Mouse (Mus musculus) liver, embryonic 15.5 days (tissue): ENCODE results near the gene Rpl13a. TPM values are rescaled to one million over a fixed set of nuclear protein-coding genes. Genes with fewer than 3 reads are reported as not detected.
"Not testable (repeated sequence)": the region's sequence is repeated elsewhere in the genome, so short reads cannot be mapped to it uniquely, and the experiment has no call there.

ENCODE experiments used
- ATAC-seq: fragments of 200-750 bp; cut with Nextera tagmentation; 2 replicates; pipeline ENCODE4 v1.8.0; 2017; ENCODE audit warnings: moderate number of reproducible peaks, mild to moderate bottlenecking, moderate library complexity; ENCODE audit not compliant: insufficient read depth
- H3K27ac ChIP-seq: fragments of 300-500 bp; sonication (generic); replicated peaks from 2 replicates; pipeline ENCODE4 v1.5.1; 2015; ENCODE audit warnings: mild to moderate bottlenecking, inconsistent platforms
- H3K27me3 ChIP-seq: fragments of 300-500 bp; sonication (generic); 2 replicates; pipeline ENCODE4 v1.6.1; 2015; ENCODE audit warnings: mild to moderate bottlenecking, inconsistent platforms
- H3K36me3 ChIP-seq: fragments of 300-500 bp; sonication (generic); replicated peaks from 2 replicates; pipeline ENCODE4 v1.6.1; 2015; ENCODE audit warnings: moderate library complexity, mild to moderate bottlenecking, inconsistent platforms
- H3K4me1 ChIP-seq: fragments of 300-500 bp; sonication (generic); replicated peaks from 2 replicates; pipeline ENCODE4 v1.6.1; 2015; ENCODE audit warnings: inconsistent platforms
- H3K4me2 ChIP-seq: fragments of 300-500 bp; sonication (generic); 2 replicates; pipeline ENCODE4 v1.6.1; 2015; ENCODE audit warnings: moderate library complexity, mild to moderate bottlenecking, inconsistent platforms
- H3K4me3 ChIP-seq: fragments of 300-500 bp; sonication (generic); replicated peaks from 2 replicates; pipeline ENCODE4 v1.5.1; 2015; ENCODE audit warnings: mild to moderate bottlenecking, inconsistent platforms
- H3K9ac ChIP-seq: fragments of 300-500 bp; sonication (generic); 2 replicates; pipeline ENCODE4 v1.6.1; 2015; ENCODE audit warnings: moderate library complexity, mild to moderate bottlenecking, inconsistent platforms
- H3K9me3 ChIP-seq: fragments of 300-500 bp; sonication (generic); replicated peaks from 2 replicates; pipeline ENCODE4 v1.6.1; 2016; ENCODE audit warnings: inconsistent platforms
- WGBS: fragments of 180-500 bp; shearing (Covaris S2); methylation state at CpG from one replicate; pipeline ENCODE4 v1.1.7; 2015; ENCODE audit warnings: mixed read lengths; ENCODE audit not compliant: insufficient replicate concordance; 5-methylcytosine and 5-hydroxymethylcytosine counted together
- polyA plus RNA-seq: library from polyadenylated mRNA; unstranded; fragments of >200 nt; fragmentation: Nextera tagmentation; extraction: Ambion mirVana; gene quantifications from 2 replicates; pipeline ENCODE4 v1.2.1, GENCODE M21; 2015

The Rpl13a gene
- polyA plus RNA-seq, 1 experiment from 2014 or later: 633 TPM

DNA sequence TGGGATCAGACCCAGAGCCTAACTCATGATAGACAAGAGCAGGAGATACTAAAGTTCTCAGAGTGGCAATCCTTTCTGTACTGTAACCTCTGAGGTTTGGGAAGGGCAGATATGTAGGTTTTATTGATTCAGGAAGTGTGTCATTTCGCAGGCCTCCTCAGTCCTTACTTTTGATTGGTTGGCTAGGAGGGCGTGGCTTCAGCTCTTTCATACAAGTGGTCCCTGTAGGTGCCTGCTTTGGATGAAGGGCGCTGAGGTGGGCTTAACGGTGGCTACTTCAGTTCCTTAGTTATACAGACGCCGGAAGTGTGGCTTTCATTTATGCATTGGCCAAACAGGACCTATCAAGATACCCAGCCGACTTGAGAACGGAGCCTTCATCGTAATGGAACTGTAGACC, 27.0 kb upstream of the Rpl13a start:
- 0 out of 2 replicates have a peak overlapping the region, but pooled peaks have one; percentile 89 for H3K4me2 ChIP-seq
- H3K27me3 ChIP-seq: no peaks in the 10 kb centered on the region
- H3K9me3 ChIP-seq: no peaks in the 10 kb centered on the region
- peaks cover 32% of the 10 kb centered on the region for H3K4me1 ChIP-seq
- no peak for ATAC-seq
- H3K27ac ChIP-seq: no peak overlapping the region
- no peak overlapping the region for H3K4me3 ChIP-seq
- WGBS: 74% methylated on average over 9 of the region's 9 CpGs
- H3K9ac ChIP-seq: no peak overlapping the region
- H3K36me3 ChIP-seq: peaks cover 10% of the 10 kb centered on the region

DNA sequence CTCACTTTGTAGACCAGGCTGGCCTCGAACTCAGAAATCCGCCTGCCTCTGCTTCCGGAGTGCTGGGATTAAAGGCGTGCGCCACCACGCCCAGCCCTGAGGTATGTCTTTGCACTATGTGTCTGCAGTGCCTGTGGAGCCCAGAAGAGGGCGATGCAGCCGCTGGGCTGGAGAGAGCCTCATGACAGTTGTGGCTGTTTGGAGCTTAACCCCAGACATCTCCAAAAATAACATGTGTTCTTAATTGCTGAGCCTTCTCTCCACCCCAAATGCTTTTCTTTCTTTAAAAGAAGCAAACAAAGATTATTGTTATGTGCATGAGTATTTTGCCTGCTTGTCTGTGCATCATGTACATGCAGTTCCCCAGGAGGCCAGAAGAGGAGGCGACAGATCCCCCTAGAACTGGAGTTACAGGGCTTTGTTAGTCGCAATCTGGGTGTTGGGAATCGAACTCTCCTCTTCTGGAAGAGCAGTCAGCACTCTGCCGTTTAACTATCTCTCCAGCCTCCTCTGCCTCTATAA, 26.5 kb upstream of the Rpl13a start:
- no peaks in the 10 kb centered on the region for H3K9me3 ChIP-seq
- H3K4me1 ChIP-seq: peaks cover 37% of the 10 kb centered on the region
- peak; percentile 12; the same call in 1 of the 2 replicates for ATAC-seq
- H3K4me3 ChIP-seq: peak overlapping the region; percentile 90
- peak overlapping the region; percentile 89 for H3K4me2 ChIP-seq
- WGBS: 63% methylated on average over 12 of the region's 12 CpGs
- H3K27ac ChIP-seq: peak overlapping the region; percentile 95
- H3K9ac ChIP-seq: peak overlapping the region; percentile 21; the same call in 1 of the 2 replicates
- peaks cover 10% of the 10 kb centered on the region for H3K36me3 ChIP-seq
- H3K27me3 ChIP-seq: no peaks in the 10 kb centered on the region

DNA sequence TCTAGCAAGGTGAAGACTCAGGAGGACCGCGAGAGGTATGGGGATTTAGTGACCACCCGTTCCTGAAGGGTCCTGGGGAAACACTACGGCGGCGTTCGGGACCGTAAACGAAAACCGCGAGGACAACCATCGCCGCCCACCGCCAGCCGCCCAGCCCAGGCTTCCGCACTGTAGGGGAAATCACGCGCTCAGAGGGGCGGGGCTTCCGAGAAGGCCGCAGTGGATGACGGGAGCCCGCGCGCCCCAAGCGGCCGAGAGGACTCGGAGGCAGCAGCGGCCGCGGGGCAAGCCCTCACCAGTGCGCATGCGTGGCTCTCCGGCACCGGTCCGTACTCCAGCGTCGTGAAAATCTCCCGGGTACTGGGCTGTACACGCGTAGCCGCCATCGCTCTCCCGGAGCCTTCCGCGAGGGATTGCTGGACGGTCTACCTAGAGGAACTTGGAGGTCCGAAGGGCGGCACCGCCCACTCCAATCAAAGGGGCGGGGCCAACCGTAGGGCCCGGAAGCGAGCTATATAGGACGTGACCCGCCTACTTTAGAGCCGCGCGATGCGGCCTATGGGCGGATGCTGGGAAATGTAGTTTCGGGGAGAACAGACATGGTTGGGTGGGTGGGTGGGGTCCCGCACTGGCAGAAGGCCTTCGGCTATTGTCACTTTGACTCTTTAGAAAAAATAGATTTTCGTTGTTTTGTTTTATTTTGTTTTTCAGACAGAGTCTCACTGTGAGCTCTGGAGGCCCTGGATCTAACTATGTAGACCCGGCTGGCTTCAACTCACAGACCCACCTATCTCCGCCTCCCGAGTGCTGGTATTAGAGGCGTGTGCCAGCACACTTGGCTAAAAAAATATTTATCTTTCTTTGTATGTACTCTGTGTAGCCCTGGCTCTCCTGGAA, 25.8 kb upstream of the Rpl13a start, which contains the start of the genes Pih1d1 and Aldh16a1:
Gene Pih1d1 (plus strand): TSS at position 208 of the 897 bp plus-strand sequence.
Gene Aldh16a1 (minus strand): TSS at position 489 of the 897 bp plus-strand sequence.
- peaks cover 10% of the 10 kb centered on the region for H3K36me3 ChIP-seq
- 3% methylated on average over 69 of the region's 69 CpGs for WGBS
- peak within 1 kb of the TSS; percentile 90 for H3K4me3 ChIP-seq
- H3K27me3 ChIP-seq: no peaks in the 10 kb centered on the region
- H3K4me2 ChIP-seq: peak within 1 kb of the TSS; percentile 89
- no peaks in the 10 kb centered on the region for H3K9me3 ChIP-seq
- peak within 1 kb of the TSS; percentile 95 for H3K27ac ChIP-seq
- peak; percentile 93 for ATAC-seq
- peak within 1 kb of the TSS; percentile 91 for H3K9ac ChIP-seq
- H3K4me1 ChIP-seq: peaks cover 39% of the 10 kb centered on the region

- 2% methylated on average over 5 of the region's 5 CpGs for WGBS
- ATAC-seq: no peak
- H3K36me3 ChIP-seq: peaks cover 9% of the 10 kb centered on the region; the same call in 1 of the 2 replicates
- H3K4me3 ChIP-seq: peak overlapping the region; percentile 90
- peak overlapping the region; percentile 91 for H3K9ac ChIP-seq
- no peaks in the 10 kb centered on the region for H3K27me3 ChIP-seq
- peaks cover 39% of the 10 kb centered on the region for H3K4me1 ChIP-seq
- no peaks in the 10 kb centered on the region for H3K9me3 ChIP-seq
- peak overlapping the region; percentile 95 for H3K27ac ChIP-seq
- H3K4me2 ChIP-seq: peak overlapping the region; percentile 89
Observed at GRCm38 (mm10) chr7:45153586-45153985, 25.0 kb upstream of the Rpl13a start.

GRCm38 (mm10) chr7:45153052-45153451, 24.5 kb upstream of the Rpl13a start:
- Histone ChIP-seq H3K27ac (peak overlapping the region; percentile 95; the same call in 1 of the 2 replicates), H3K4me3 (peak overlapping the region; percentile 90), H3K9ac (peak overlapping the region; percentile 91), H3K4me2 (peak overlapping the region; percentile 89), H3K4me1 (peaks cover 44% of the 10 kb centered on the region)
- H3K27me3 ChIP-seq, H3K9me3 ChIP-seq, H3K36me3 ChIP-seq, ATAC-seq: not testable (repeated sequence)
- 68% methylated on average over 2 of the region's 2 CpGs for WGBS

- H3K27ac ChIP-seq: no peak overlapping the region
- no peak overlapping the region for H3K4me3 ChIP-seq
- WGBS: 65% methylated on average over 11 of the region's 11 CpGs
- no peak overlapping the region for H3K9ac ChIP-seq
- no peaks in the 10 kb centered on the region for H3K27me3 ChIP-seq
- peaks cover 52% of the 10 kb centered on the region for H3K4me1 ChIP-seq
- no peaks in the 10 kb centered on the region for H3K9me3 ChIP-seq
- H3K36me3 ChIP-seq: peaks cover 7% of the 10 kb centered on the region; the same call in 1 of the 2 replicates
- no peak overlapping the region for H3K4me2 ChIP-seq
- ATAC-seq: no peak
Observed at GRCm38 (mm10) chr7:45151303-45151702, 22.7 kb upstream of the Rpl13a start.

- H3K27ac ChIP-seq: no peak overlapping the region
- 70% methylated on average over 4 of the region's 4 CpGs for WGBS
- no peak overlapping the region for H3K9ac ChIP-seq
Observed at GRCm38 (mm10) chr7:45150321-45150720, 21.8 kb upstream of the Rpl13a start.

DNA sequence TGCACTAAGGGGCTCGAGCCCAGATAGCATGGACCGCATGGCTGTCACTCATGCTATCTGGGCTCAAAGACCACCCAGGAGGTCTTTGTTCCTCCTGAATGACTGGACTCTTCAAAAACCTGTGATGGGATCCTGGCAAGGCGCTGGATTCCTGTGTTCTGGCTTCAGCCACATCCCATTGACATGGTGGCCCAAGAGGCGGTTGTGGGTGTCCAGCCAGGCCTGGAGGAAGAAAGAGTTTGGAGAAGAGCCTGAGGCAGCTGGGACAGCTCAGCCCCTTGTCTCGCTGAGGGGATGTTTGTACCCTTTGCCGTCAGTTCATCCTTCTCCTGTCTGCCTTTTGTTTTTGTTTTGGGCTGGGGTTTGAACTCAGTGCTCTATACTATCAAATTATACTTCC, 21.0 kb upstream of the Rpl13a start:
- Histone ChIP-seq H3K27me3 (no peaks in the 10 kb centered on the region), H3K4me2 (no peak overlapping the region), H3K9me3 (no peaks in the 10 kb centered on the region), H3K36me3 (peaks cover 21% of the 10 kb centered on the region), H3K27ac (no peak overlapping the region), H3K4me3 (no peak overlapping the region), H3K4me1 (peaks cover 40% of the 10 kb centered on the region), H3K9ac (no peak overlapping the region)
- WGBS: 75% methylated on average over 6 of the region's 6 CpGs
- no peak for ATAC-seq

More at GRCm38 (mm10) chr7:45150321-45150720, 21.8 kb upstream of the Rpl13a start:
- H3K27me3 ChIP-seq: no peaks in the 10 kb centered on the region
- ATAC-seq: no peak
- H3K4me1 ChIP-seq: peaks cover 48% of the 10 kb centered on the region
- no peak overlapping the region for H3K4me2 ChIP-seq
- H3K9me3 ChIP-seq: no peaks in the 10 kb centered on the region
- H3K36me3 ChIP-seq: peaks cover 17% of the 10 kb centered on the region
- H3K4me3 ChIP-seq: no peak overlapping the region

GRCm38 (mm10) chr7:45148534-45149098, 20.1 kb upstream of the Rpl13a start:
- Histone ChIP-seq H3K27ac (no peak overlapping the region), H3K9ac (no peak overlapping the region)
- WGBS: 50% methylated on average over 4 of the region's 4 CpGs

DNA sequence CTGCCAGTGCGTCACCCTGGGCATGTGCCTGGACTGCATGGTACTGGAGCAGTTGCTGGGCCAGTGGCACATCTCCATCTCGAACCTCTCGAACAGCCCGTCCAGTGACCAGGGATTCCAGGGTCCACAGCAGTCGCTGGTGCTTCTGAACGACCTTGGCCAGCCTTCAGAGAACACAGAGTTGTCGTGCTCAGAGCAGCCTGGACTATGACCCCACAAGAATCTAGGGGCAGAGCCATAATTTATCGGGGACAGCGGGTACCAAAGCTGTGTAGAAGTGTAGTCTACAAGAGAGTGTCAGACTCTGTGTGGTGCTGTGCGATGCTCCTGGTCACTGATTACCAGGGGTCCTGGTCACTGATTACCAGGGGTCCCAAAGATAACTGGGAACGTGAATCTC, 19.3 kb upstream of the Rpl13a start:
- no peaks in the 10 kb centered on the region for H3K9me3 ChIP-seq
- no peak overlapping the region for H3K9ac ChIP-seq
- WGBS: 75% methylated on average over 11 of the region's 11 CpGs
- peaks cover 36% of the 10 kb centered on the region for H3K36me3 ChIP-seq
- no peak overlapping the region for H3K27ac ChIP-seq
- peaks cover 30% of the 10 kb centered on the region for H3K4me1 ChIP-seq
- ATAC-seq: peak; percentile 34
- H3K27me3 ChIP-seq: no peaks in the 10 kb centered on the region
- H3K4me3 ChIP-seq: no peak overlapping the region
- no peak overlapping the region for H3K4me2 ChIP-seq

More at GRCm38 (mm10) chr7:45148534-45149098, 20.1 kb upstream of the Rpl13a start:
- Histone ChIP-seq H3K4me2 (no peak overlapping the region), H3K4me1 (peaks cover 37% of the 10 kb centered on the region), H3K4me3 (no peak overlapping the region), H3K36me3 (peaks cover 30% of the 10 kb centered on the region), H3K9me3 (no peaks in the 10 kb centered on the region), H3K27me3 (no peaks in the 10 kb centered on the region)
- no peak for ATAC-seq

- ATAC-seq: no peak
- H3K36me3 ChIP-seq: peaks cover 43% of the 10 kb centered on the region
- H3K4me3 ChIP-seq: no peak overlapping the region
- no peaks in the 10 kb centered on the region for H3K27me3 ChIP-seq
- H3K4me2 ChIP-seq: no peak overlapping the region
- WGBS: 86% methylated on average over 11 of the region's 11 CpGs
- no peak overlapping the region for H3K27ac ChIP-seq
- no peaks in the 10 kb centered on the region for H3K9me3 ChIP-seq
- peaks cover 30% of the 10 kb centered on the region for H3K4me1 ChIP-seq
- no peak overlapping the region for H3K9ac ChIP-seq
Observed at GRCm38 (mm10) chr7:45147267-45147666, 18.7 kb upstream of the Rpl13a start.
